7 mouse cellular contexts compared by ENCODE assay signal in genomic region chr7:16809739-16810138, GRCm38 (mm10). TPM values are rescaled to one million over a fixed set of nuclear protein-coding genes. Genes with fewer than 3 reads are reported as not detected.
A peak's percentile ranks its signal among the peaks of the same experiment; 100 is the strongest.
DNase-seq lines count a peak whose midpoint lies in the region; ATAC-seq and TF ChIP-seq lines count a peak whose summit lies in the region.

No protein-coding gene starts in this region.

- no peaks in the 10 kb centered on the region for H3K79me2 ChIP-seq in MEL (ENCODE audit: control insufficient read depth, insufficient read depth, low read length, poor library complexity)

- 21% methylated on average over 10 of the region's 10 CpGs for WGBS in hindbrain, embryonic 13.5 days
- whole genome bisulfite sequencing in small intestine, adult 2 months = 41% methylated on average over 10 of the region's 10 CpGs

- H3K9ac ChIP-seq in MEL (ENCODE audit: control insufficient read depth, low read depth, low read length, poor library complexity, severe bottlenecking) = no peak overlapping the region
- 0 out of 2 replicates have a peak overlapping the region, but pooled peaks have one; percentile 35 for H3K9ac ChIP-seq in hindbrain, embryonic 13.5 days

- peak; percentile 53 for DNase-seq in MEL (ENCODE audit: low read depth, low spot score)
- DNase-seq in brain, embryonic 14.5 days (ENCODE audit: low read depth) = peak; percentile 79
- DNase-seq in left cerebral cortex, postnatal 10 days (ENCODE audit: extremely low spot score in 1 of 2, low spot score in 2 of 2) = peak; percentile 60 to 73
- peak; percentile 77 for DNase-seq in mesoderm, embryonic 11.5 days (ENCODE audit: low read depth, low spot score)

- intact Hi-C loops in left cerebral cortex, postnatal 10 days (cut with DNase I) = loop anchor here (5.0 kb wide), 2 partner anchors 38 to 182 kb away; no protein-coding TSS in a partner anchor

- TF ChIP-seq EP300 in MEL (IDR thresholded peaks at IDR 0.05; ENCODE audit: low read depth in 1 of 2, low read length in 2 of 2) = no peak

- no peaks in the 10 kb centered on the region; a peak in 1 of 4 replicates for H3K4me1 ChIP-seq in MEL (ENCODE audit: control insufficient read depth in 1 of 2, insufficient read depth in 2 of 2, low read length in 2 of 2)
- H3K4me1 ChIP-seq in hindbrain, embryonic 13.5 days (replicated peaks) = peaks cover 49% of the 10 kb centered on the region
- peaks cover 2% of the 10 kb centered on the region; the same call in 1 of the 2 replicates for H3K4me1 ChIP-seq in small intestine, adult 2 months (ENCODE audit: control insufficient read depth, insufficient read depth, insufficient read length, low read length)

- no peaks in the 10 kb centered on the region for H3K9me3 ChIP-seq in MEL (replicated peaks; ENCODE audit: insufficient read depth, low read length)
- no peaks in the 10 kb centered on the region for H3K9me3 ChIP-seq in hindbrain, embryonic 13.5 days

- H3K4me3 ChIP-seq in MEL (ENCODE audit: control insufficient read depth in 1 of 2, insufficient read depth in 1 of 2, low read depth in 2 of 2, low read length in 2 of 2) = no peak overlapping the region
- H3K4me3 ChIP-seq in hindbrain, embryonic 13.5 days = peak overlapping the region; percentile 58; the same call in 1 of the 2 replicates
- no peak overlapping the region for H3K4me3 ChIP-seq in small intestine, adult 2 months (ENCODE audit: low read depth, low read length)

- no peaks in the 10 kb centered on the region for H3K27me3 ChIP-seq in MEL (ENCODE audit: control insufficient read depth in 1 of 2, insufficient read depth in 2 of 2, low read length in 2 of 2)
- H3K27me3 ChIP-seq in hindbrain, embryonic 13.5 days = peaks cover 20% of the 10 kb centered on the region
- no peaks in the 10 kb centered on the region for H3K27me3 ChIP-seq in small intestine, adult 2 months (ENCODE audit: control insufficient read depth, insufficient read depth, low read length)

- peak overlapping the region; percentile 85 for H3K4me2 ChIP-seq in hindbrain, embryonic 13.5 days

- H3K27ac ChIP-seq in MEL (ENCODE audit: control insufficient read depth, low read depth, low read length) = no peak overlapping the region
- peak overlapping the region; percentile 94 for H3K27ac ChIP-seq in hindbrain, embryonic 13.5 days
- H3K27ac ChIP-seq in small intestine, adult 2 months (ENCODE audit: insufficient read depth, low read depth, low read length) = no peak overlapping the region

- TF ChIP-seq POLR2A in MEL (IDR thresholded peaks at IDR 0.05; ENCODE audit: control insufficient read depth in 1 of 2, insufficient read depth in 1 of 2, low read depth in 1 of 2, low read length in 2 of 2, poor library complexity in 1 of 2) = 0 out of 4 replicates have a peak, but pooled peaks of 1 of the 2 experiments have one; percentile 25
- no peak for TF ChIP-seq POLR2A in brain, embryonic 14.5 days (IDR thresholded peaks at IDR 0.05; ENCODE audit: borderline replicate concordance, extremely low read depth, insufficient read depth, insufficient read length, poor library complexity, severe bottlenecking)
- TF ChIP-seq POLR2A in small intestine, adult 2 months (IDR thresholded peaks at IDR 0.05; ENCODE audit: low read depth, low read length) = no peak

- ATAC-seq in erythroblast, adult 5-6 weeks (replicated peaks; ENCODE audit: low FRiP score, poor library complexity, severe bottlenecking) = peak; percentile 82
- ATAC-seq in hindbrain, embryonic 13.5 days (ENCODE audit: low FRiP score) = no peak

- no peak; the same call in 1 of the 2 replicates for TF ChIP-seq RAD21 in MEL (IDR thresholded peaks at IDR 0.05; ENCODE audit: low read depth, low read length)

- TF ChIP-seq CTCF in MEL (IDR thresholded peaks at IDR 0.05 in 2 of 3, conservative IDR thresholded peaks at IDR 0.05 in 1 of 3; ENCODE audit: control insufficient read depth in 1 of 3, insufficient read depth in 1 of 3, low read depth in 2 of 3, low read length in 3 of 3, poor library complexity in 1 of 3, severe bottlenecking in 1 of 3) = peak; percentile 67 to 73 (median 69)
- peak; percentile 89 for TF ChIP-seq CTCF in brain, embryonic 14.5 days (IDR thresholded peaks at IDR 0.05; ENCODE audit: borderline replicate concordance, extremely low read depth, insufficient read depth, insufficient read length)
- peak; percentile 77 for TF ChIP-seq CTCF in small intestine, adult 2 months (IDR thresholded peaks at IDR 0.05; ENCODE audit: extremely low read depth, insufficient read length, insufficient replicate concordance, low read depth, low read length)

- H3K36me3 ChIP-seq in MEL (ENCODE audit: control insufficient read depth in 1 of 2, insufficient read depth in 2 of 2, low read length in 2 of 2) = no peaks in the 10 kb centered on the region; a peak in 1 of 4 replicates
- peaks cover 24% of the 10 kb centered on the region for H3K36me3 ChIP-seq in hindbrain, embryonic 13.5 days
- peaks cover 5% of the 10 kb centered on the region; the same call in 1 of the 2 replicates for H3K36me3 ChIP-seq in small intestine, adult 2 months (ENCODE audit: control insufficient read depth, insufficient read depth, low read length)

TF ChIP-seq in MEL, 35 proteins besides CTCF, POLR2A, EP300 and RAD21:
- TF ChIP-seq NRF1 (IDR thresholded peaks at IDR 0.05; ENCODE audit: insufficient read depth, low read depth, low read length, poor library complexity, severe bottlenecking) (no peak), SMC3 (IDR thresholded peaks at IDR 0.05; ENCODE audit: low read depth, low read length) (peak; percentile 42)

RNA-seq across cellular contexts. Expression of gene Strn4, which starts 6.0 kb away (rescaled TPM):
- 54.7 and 55.8 TPM in 2 replicates for total RNA-seq in MEL (2012; rRNA removed)
- 10 to 100 TPM in 1 of 2 experiments, not detected in 1; 93.5 TPM for polyA plus RNA-seq in MEL (2012; ENCODE audit: insufficient read depth in 1 of 2, insufficient read length in 2 of 2, low read depth in 1 of 2, low replicate concordance in 2 of 2, missing spikeins in 1 of 2)
- polyA plus RNA-seq in brain, embryonic 14.5 days (2012; rRNA removed) = 306 and 379 TPM in 2 replicates
- 21.5 and 22.4 TPM in 2 replicates for total RNA-seq in erythroblast, adult 5-6 weeks (2015; ENCODE audit: low replicate concordance)
- 34.3 and 69.7 TPM in 2 replicates for total RNA-seq in erythroblast, adult 5-6 weeks (2017; ENCODE audit: low replicate concordance)
- polyA plus RNA-seq in hindbrain, embryonic 13.5 days (2015; fragmentation: Nextera tagmentation; extraction: Ambion mirVana) = 159 and 172 TPM in 2 replicates
- 100 to 1,000 TPM; 269 to 272 TPM for total RNA-seq in left cerebral cortex, postnatal 10 days (2021)
- polyA plus RNA-seq in small intestine, adult 2 months (2012; rRNA removed) = 58.9 and 119 TPM in 2 replicates

RNA-seq across cellular contexts. Expression of gene Fkrp, which starts 6.8 kb away (rescaled TPM):
- 12.6 and 15.9 TPM in 2 replicates for total RNA-seq in MEL (2012; rRNA removed)
- 10 to 100 TPM in 1 of 2 experiments, not detected in 1; 19.2 TPM for polyA plus RNA-seq in MEL (2012; ENCODE audit: insufficient read depth in 1 of 2, insufficient read length in 2 of 2, low read depth in 1 of 2, low replicate concordance in 2 of 2, missing spikeins in 1 of 2)
- polyA plus RNA-seq in brain, embryonic 14.5 days (2012; rRNA removed) = 35.1 and 47.7 TPM in 2 replicates
- total RNA-seq in erythroblast, adult 5-6 weeks (2015; ENCODE audit: low replicate concordance) = 2.5 and 4.2 TPM in 2 replicates
- 3.1 and 8.0 TPM in 2 replicates for total RNA-seq in erythroblast, adult 5-6 weeks (2017; ENCODE audit: low replicate concordance)
- 43.6 and 45.3 TPM in 2 replicates for polyA plus RNA-seq in hindbrain, embryonic 13.5 days (2015; fragmentation: Nextera tagmentation; extraction: Ambion mirVana)
- total RNA-seq in left cerebral cortex, postnatal 10 days (2021) = 10 to 100 TPM; 49.9 to 51.7 TPM
- 14.6 and 24.5 TPM in 2 replicates for polyA plus RNA-seq in small intestine, adult 2 months (2012; rRNA removed)

RNA-seq across cellular contexts. Expression of gene Slc1a5, which starts 28.6 kb away (rescaled TPM):
- total RNA-seq in MEL (2012; rRNA removed) = 72.0 and 88.6 TPM in 2 replicates
- polyA plus RNA-seq in MEL (2012; ENCODE audit: insufficient read depth in 1 of 2, insufficient read length in 2 of 2, low read depth in 1 of 2, low replicate concordance in 2 of 2, missing spikeins in 1 of 2) = 100 to 1,000 TPM in 1 of 2 experiments, not detected in 1; 180 TPM
- polyA plus RNA-seq in brain, embryonic 14.5 days (2012; rRNA removed) = 18.7 and 32.3 TPM in 2 replicates
- total RNA-seq in erythroblast, adult 5-6 weeks (2015; ENCODE audit: low replicate concordance) = 655 and 701 TPM in 2 replicates
- 713 and 810 TPM in 2 replicates for total RNA-seq in erythroblast, adult 5-6 weeks (2017; ENCODE audit: low replicate concordance)
- polyA plus RNA-seq in hindbrain, embryonic 13.5 days (2015; fragmentation: Nextera tagmentation; extraction: Ambion mirVana) = 8.6 and 8.7 TPM in 2 replicates
- 1 to 10 TPM; 3.9 to 4.3 TPM for total RNA-seq in left cerebral cortex, postnatal 10 days (2021)
- 37.8 and 43.5 TPM in 2 replicates for polyA plus RNA-seq in small intestine, adult 2 months (2012; rRNA removed)

RNA-seq across cellular contexts. Expression of gene Prkd2, which starts 33.0 kb away (rescaled TPM):
- 2.1 and 2.9 TPM in 2 replicates for total RNA-seq in MEL (2012; rRNA removed)
- 1 to 10 TPM in 1 of 2 experiments, not detected in 1; 8.7 TPM for polyA plus RNA-seq in MEL (2012; ENCODE audit: insufficient read depth in 1 of 2, insufficient read length in 2 of 2, low read depth in 1 of 2, low replicate concordance in 2 of 2, missing spikeins in 1 of 2)
- 13.9 and 14.0 TPM in 2 replicates for polyA plus RNA-seq in brain, embryonic 14.5 days (2012; rRNA removed)
- 4.6 and 18.8 TPM in 2 replicates for total RNA-seq in erythroblast, adult 5-6 weeks (2015; ENCODE audit: low replicate concordance)
- total RNA-seq in erythroblast, adult 5-6 weeks (2017; ENCODE audit: low replicate concordance) = 2.5 and 5.1 TPM in 2 replicates
- polyA plus RNA-seq in hindbrain, embryonic 13.5 days (2015; fragmentation: Nextera tagmentation; extraction: Ambion mirVana) = 6.6 and 7.3 TPM in 2 replicates
- 1 to 10 TPM; 6.4 to 6.8 TPM for total RNA-seq in left cerebral cortex, postnatal 10 days (2021)
- 22.9 and 44.0 TPM in 2 replicates for polyA plus RNA-seq in small intestine, adult 2 months (2012; rRNA removed)
